Mouse (Mus musculus) cerebellum, adult 2 months (tissue): ENCODE results near the gene Ugt1a6b. TPM values are rescaled to one million over a fixed set of nuclear protein-coding genes. Genes with fewer than 3 reads are reported as not detected.

ENCODE experiments used
- DNase-seq, 2 experiments: peaks; one replicate each; pipeline ENCODE4 v3.0.0; 2021
- H3K27ac ChIP-seq: fragments of 200-500 bp; 2 replicates; pipeline ENCODE4 v1.5.1; 2012; ENCODE audit warnings: low read length, control low read depth, inconsistent platforms; ENCODE audit not compliant: insufficient read depth
- H3K27me3 ChIP-seq: fragments of 200-500 bp; 2 replicates; pipeline ENCODE4 v1.6.1; 2012; ENCODE audit warnings: inconsistent platforms, mild to moderate bottlenecking, low read length, moderate library complexity; ENCODE audit not compliant: control insufficient read depth, insufficient read depth
- H3K4me1 ChIP-seq: fragments of 200-500 bp; 2 replicates; pipeline ENCODE4 v1.6.1; 2011; ENCODE audit warnings: low read length; ENCODE audit not compliant: control insufficient read depth, insufficient read depth
- H3K4me3 ChIP-seq: fragments of 200-500 bp; replicated peaks from 2 replicates; pipeline ENCODE3; 2011; ENCODE audit warnings: mild to moderate bottlenecking, low read depth, low read length, control low read depth; ENCODE audit not compliant: insufficient read depth
- CTCF ChIP-seq: fragments of 200-500 bp; IDR thresholded peaks from 2 replicates; pipeline ENCODE4 v1.5.1; 2011; ENCODE audit warnings: low read depth, mild to moderate bottlenecking, control low read depth, low read length, moderate library complexity, borderline replicate concordance; ENCODE audit not compliant: insufficient read depth
- POLR2A ChIP-seq: fragments of 200-500 bp; IDR thresholded peaks from 2 replicates; pipeline ENCODE4 v1.6.1; 2011; ENCODE audit warnings: low read length, control low read depth, borderline replicate concordance; ENCODE audit not compliant: insufficient read depth
- WGBS: fragments of 180-500 bp; shearing (Covaris S2); methylation state at CpG from one replicate; pipeline ENCODE4 v1.1.7; 2018; 5-methylcytosine and 5-hydroxymethylcytosine counted together
- polyA plus RNA-seq: library from polyadenylated mRNA; depleted of rRNA; stranded (reverse); fragments of >200 nt; gene quantifications from 2 replicates; pipeline ENCODE4 v1.2.3, GENCODE M21; 2012

Ugt1a6b gene
- polyA plus RNA-seq, 1 experiment = not detected

GRCm38 (mm10) chr1:88195687-88196086 lies 92.6 kb downstream of the Ugt1a6b start:
- Histone ChIP-seq H3K27ac (no peak overlapping the region), H3K27me3 (no peaks in the 10 kb centered on the region), H3K4me3 (no peak overlapping the region), H3K4me1 (peaks cover 14% of the 10 kb centered on the region)
- no peak for TF ChIP-seq POLR2A
- TF ChIP-seq CTCF = no peak
- 89% methylated on average over 1 of the region's 1 CpGs for WGBS
- DNase-seq = no peak

GRCm38 (mm10) chr1:88197443-88197842 lies 94.4 kb downstream of the Ugt1a6b start:
- H3K4me3 ChIP-seq = no peak overlapping the region
- peaks cover 14% of the 10 kb centered on the region for H3K4me1 ChIP-seq
- no peak for TF ChIP-seq CTCF
- TF ChIP-seq POLR2A = no peak
- H3K27ac ChIP-seq = no peak overlapping the region
- H3K27me3 ChIP-seq = no peaks in the 10 kb centered on the region
- 77% methylated on average over 3 of the region's 3 CpGs for WGBS
- DNase-seq = no peak

- Histone ChIP-seq H3K4me1 (peaks cover 14% of the 10 kb centered on the region), H3K4me3 (no peak overlapping the region), H3K27ac (peak overlapping the region; percentile 60), H3K27me3 (no peaks in the 10 kb centered on the region)
- peak; percentile 60 to 73 for DNase-seq
- WGBS = 18% methylated on average over 2 of the region's 2 CpGs
- no peak for TF ChIP-seq CTCF
Observed at GRCm38 (mm10) chr1:88199996-88200395, 96.9 kb downstream of the Ugt1a6b start.

GRCm38 (mm10) chr1:88200456-88200855 lies 97.4 kb downstream of the Ugt1a6b start, which contains the start of gene Ugt1a2:
TSS of gene Ugt1a2 (plus strand) at chr1:88200601.
- peak within 1 kb of the TSS; percentile 60 for H3K27ac ChIP-seq
- no peak for TF ChIP-seq CTCF
- TF ChIP-seq POLR2A = no peak
- peaks cover 14% of the 10 kb centered on the region for H3K4me1 ChIP-seq
- no peaks in the 10 kb centered on the region for H3K27me3 ChIP-seq
- no peak for DNase-seq
- no peak within 1 kb of the TSS for H3K4me3 ChIP-seq
- 73% methylated on average over 7 of the region's 7 CpGs for WGBS

GRCm38 (mm10) chr1:88205294-88205922 lies 102.4 kb downstream of the Ugt1a6b start, which contains the start of gene Dnajb3:
TSS of gene Dnajb3 (minus strand) at chr1:88205782.
- 8% methylated on average over 62 of the region's 62 CpGs for WGBS
- Histone ChIP-seq H3K4me3 (peak within 1 kb of the TSS; percentile 74), H3K4me1 (peaks cover 3% of the 10 kb centered on the region), H3K27me3 (no peaks in the 10 kb centered on the region), H3K27ac (no peak within 1 kb of the TSS)
- peak; percentile 89 to 91 for DNase-seq
- TF ChIP-seq POLR2A (peak; percentile 55), CTCF (no peak)

- TF ChIP-seq CTCF = no peak
- TF ChIP-seq POLR2A = no peak
- Histone ChIP-seq H3K4me3 (no peak overlapping the region), H3K27me3 (no peaks in the 10 kb centered on the region), H3K27ac (no peak overlapping the region), H3K4me1 (no peaks in the 10 kb centered on the region)
- 92% methylated on average over 2 of the region's 2 CpGs for WGBS
- DNase-seq = no peak
Observed at GRCm38 (mm10) chr1:88206843-88207479, 103.9 kb downstream of the Ugt1a6b start.

GRCm38 (mm10) chr1:88211812-88212211 lies 108.8 kb downstream of the Ugt1a6b start, which contains the start of gene Ugt1a1:
TSS of gene Ugt1a1 (plus strand) at chr1:88211959.
- Histone ChIP-seq H3K27ac (no peak within 1 kb of the TSS), H3K27me3 (no peaks in the 10 kb centered on the region; the same call in 1 of the 2 replicates), H3K4me3 (no peak within 1 kb of the TSS), H3K4me1 (no peaks in the 10 kb centered on the region)
- TF ChIP-seq POLR2A (no peak), CTCF (no peak)
- 66% methylated on average over 8 of the region's 8 CpGs for WGBS
- DNase-seq = no peak
